Mouse (Mus musculus) neural tube, embryonic 10.5 days (tissue): ENCODE measurements around the gene Chpf2.
A peak's percentile ranks its signal among the peaks of the same experiment; 100 is the strongest.

Experiments
- DNase-seq: peaks from one replicate; pipeline ENCODE4 v3.0.0-alpha.2; 2017; ENCODE audit warnings: low spot score; ENCODE audit errors: extremely low spot score

Chpf2 gene

DNA sequence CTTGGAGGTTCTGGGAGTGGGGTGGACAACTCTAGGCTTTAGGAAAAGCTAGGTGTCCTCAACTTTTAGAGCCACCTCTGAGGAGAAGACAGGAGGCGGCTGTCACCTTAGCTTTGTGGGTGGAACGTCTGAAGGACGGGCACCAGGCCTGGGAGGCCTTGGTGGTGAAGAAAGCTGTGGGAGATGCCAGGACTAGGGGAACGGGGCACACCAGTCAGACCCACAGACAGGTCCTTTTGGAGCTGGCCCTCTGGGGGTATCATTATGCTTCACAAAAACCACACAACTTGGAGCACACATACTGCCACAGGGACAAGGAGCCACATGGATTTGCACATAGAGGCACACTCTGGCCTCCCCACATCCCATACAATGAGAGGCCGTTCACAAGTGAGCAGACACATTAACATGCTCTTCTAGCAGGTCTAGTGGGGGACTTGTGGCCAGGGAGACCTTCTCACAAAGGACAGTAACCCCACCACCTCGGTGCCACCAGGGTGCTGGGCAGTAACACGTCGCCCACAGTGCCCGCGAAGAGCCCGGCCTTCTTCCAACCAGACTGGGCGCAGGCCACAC lies 17.6 kb downstream of the Chpf2 start:
- peak; percentile 87 for DNase-seq

- DNase-seq: peak; percentile 92
Measured at GRCm38 (mm10) chr5:24604656-24605100, 18.1 kb downstream of the Chpf2 start.

- no peak for DNase-seq
Measured at GRCm38 (mm10) chr5:24605321-24605979, 18.9 kb downstream of the Chpf2 start.

GRCm38 (mm10) chr5:24605980-24606665 lies 19.6 kb downstream of the Chpf2 start:
- no peak for DNase-seq

GRCm38 (mm10) chr5:24609388-24609787 lies 22.8 kb downstream of the Chpf2 start:
- no peak for DNase-seq

DNA sequence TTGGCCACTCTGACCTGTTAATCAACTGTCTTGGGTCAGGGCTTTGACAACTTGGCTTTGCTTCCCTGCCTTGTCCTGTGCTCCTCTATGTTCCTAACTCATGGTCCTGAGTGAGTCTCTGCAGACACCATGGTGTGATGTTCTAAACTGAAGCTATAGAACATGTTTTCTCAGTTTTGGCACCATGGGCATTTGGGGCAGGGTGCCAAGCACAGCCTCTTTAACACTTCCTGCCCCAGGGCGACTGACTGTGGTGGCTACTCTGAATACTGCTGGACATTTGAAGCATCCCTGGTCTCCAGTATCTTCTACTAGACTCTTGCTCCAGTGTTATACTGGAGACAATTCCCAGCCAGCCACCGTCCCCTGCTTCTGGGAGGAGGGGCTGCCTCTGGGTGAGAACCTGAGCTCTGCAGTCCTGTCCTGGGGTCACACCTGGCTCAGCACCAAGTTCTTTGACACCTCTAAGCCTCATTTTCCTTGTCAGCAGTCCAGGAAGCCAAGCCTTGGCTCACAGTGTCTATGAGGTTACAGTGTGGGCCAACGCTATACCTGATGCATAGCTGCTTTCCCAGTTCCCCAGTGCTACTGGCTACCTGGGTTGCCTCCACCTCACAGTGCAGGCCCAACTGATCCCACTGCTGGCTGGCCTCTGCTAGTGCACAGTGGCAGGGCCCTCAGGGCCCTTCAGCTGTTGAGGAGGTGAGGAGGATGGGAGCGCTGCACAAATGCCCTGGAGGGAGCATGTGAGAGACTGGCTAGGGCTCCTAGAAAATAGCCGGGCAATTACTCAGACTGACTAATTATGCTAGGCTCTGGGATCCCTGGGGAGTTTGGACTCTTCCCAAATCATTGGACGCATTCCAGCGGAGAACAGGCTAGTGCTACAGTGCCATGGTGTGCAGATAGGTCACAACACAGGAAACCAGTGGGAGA lies 25.1 kb downstream of the Chpf2 start:
- DNase-seq: no peak

- DNase-seq: no peak
Measured at GRCm38 (mm10) chr5:24612302-24612649, 25.7 kb downstream of the Chpf2 start.

DNA sequence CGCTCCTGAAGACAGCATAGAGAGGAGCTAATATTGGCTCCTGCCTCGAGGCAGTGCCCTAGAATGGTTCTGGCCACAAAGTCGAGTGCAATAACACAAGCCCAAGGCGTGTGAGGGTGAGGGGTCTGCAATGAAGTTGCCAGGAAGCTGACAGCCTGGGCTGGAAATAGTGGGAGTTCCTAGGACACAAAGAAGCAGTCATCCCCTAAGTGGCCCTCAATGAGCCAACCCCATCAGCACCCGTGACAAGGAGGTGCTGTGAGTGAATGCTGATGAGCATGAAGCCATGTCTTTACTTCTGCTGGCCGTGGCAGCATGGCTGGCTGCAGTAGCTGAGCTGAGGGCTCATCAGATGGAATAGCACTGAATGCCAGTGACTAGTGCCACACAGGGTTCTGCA lies 28.6 kb downstream of the Chpf2 start:
- DNase-seq: no peak

GRCm38 (mm10) chr5:24618921-24619320 lies 32.4 kb downstream of the Chpf2 start:
- no peak for DNase-seq

- no peak for DNase-seq
Measured at GRCm38 (mm10) chr5:24620116-24620515, 33.6 kb downstream of the Chpf2 start.

DNA sequence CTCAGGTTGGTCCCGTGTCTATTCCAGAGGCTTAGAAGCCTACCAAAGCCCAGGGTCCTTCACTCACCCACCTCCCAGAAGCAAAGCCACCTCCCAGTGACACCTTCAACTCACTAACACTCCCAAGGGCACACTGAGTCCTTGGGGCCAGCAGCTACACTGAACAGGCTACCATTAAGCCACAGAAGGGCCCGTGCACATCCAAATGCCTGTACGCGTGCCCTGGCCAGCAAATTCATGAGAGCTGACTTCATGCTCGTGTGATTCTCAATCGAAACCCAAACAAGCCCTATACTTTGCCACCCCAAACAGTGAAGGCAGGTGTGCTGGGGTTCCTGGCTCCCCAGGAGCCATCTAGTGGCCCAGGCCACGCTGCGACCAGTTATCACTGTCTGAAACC lies 34.1 kb downstream of the Chpf2 start:
- DNase-seq: no peak

GRCm38 (mm10) chr5:24622386-24623040 lies 36.0 kb downstream of the Chpf2 start:
- no peak for DNase-seq

DNA sequence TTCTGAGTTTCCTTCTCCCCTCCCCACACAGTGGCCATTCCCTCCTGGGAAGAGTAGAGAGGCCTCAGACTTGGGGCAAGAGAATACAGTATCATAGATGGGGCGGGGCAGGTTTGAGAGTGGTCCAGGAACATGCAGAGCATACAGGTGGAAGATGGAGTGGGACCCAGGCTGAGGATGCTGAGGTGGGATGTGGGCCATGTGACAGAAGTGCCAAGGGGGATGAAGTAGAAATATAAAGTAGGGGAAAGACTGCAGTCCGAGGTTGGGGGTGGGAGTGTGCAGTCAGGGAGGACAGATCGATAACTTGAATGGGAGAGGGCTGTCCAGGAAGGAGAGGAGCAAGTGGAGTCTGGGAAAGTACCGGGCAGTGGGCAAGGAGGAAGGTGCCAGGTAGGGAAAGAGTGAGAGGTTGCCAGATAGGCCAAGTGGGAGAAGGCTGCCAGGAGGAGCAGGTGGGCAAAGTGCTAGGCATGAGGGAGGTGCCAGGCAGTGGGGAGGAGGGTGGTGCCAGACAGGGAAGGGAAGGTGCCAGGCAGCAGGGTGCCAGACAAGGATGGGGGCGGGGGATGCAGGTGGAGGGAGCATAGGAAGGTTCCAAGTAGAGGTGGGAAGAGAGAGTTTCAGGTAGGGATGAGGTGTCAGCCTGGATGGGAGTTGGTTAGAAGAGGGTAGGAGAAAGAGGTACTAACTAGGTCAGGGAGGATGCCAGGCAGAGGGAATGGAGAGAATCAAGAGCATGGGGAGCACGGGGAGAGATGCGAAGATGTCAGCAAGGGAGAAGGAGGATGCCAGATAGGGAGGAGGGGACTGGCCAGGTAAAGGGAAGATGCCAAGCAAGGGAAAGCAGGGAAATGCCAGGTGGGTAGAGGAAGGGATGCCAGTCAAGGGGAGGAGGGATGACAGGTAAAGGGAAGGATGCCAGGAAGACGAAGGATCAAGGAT lies 36.8 kb downstream of the Chpf2 start:
- DNase-seq: no peak

GRCm38 (mm10) chr5:24623986-24624821 lies 37.7 kb downstream of the Chpf2 start, which contains the start of gene Smarcd3:
Smarcd3 (minus strand) TSS chr5:24624411.
- peak; percentile 69 for DNase-seq

DNA sequence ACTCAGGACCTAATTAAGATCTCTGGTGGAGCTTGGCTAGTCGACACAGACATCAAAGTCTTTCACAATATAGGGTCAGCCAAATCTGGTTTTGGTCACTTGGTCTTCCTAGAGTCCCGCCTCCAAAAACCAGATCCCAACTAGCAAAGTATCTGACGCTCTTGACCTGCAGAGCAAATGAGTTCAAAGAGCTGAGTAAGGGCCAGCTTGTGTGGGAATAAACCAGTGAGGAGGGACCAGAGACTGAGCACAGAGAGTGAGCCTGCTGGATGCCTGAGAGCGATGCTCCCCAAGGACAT lies 38.2 kb downstream of the Chpf2 start:
- no peak for DNase-seq

- no peak for DNase-seq
Measured at GRCm38 (mm10) chr5:24629712-24630111, 43.2 kb downstream of the Chpf2 start.

DNA sequence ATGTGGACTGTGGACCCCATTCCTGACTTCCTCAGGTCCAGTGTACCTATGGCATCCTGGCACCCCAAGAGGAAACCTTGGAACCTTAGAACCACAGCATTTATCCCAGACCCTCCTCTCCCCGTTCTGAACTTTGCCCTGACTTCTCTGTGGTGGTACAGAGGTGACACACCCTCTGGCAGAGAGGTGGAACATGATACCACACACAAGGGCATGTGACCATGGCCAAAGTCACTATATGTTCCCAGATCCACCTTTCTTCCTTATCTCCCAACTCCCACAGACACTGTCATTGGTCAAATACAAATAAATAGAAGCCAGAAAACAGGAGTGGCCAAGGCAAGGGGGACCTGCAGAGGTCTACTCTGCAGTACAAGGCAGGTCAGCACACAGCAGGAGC lies 48.6 kb downstream of the Chpf2 start:
- DNase-seq: no peak

DNA sequence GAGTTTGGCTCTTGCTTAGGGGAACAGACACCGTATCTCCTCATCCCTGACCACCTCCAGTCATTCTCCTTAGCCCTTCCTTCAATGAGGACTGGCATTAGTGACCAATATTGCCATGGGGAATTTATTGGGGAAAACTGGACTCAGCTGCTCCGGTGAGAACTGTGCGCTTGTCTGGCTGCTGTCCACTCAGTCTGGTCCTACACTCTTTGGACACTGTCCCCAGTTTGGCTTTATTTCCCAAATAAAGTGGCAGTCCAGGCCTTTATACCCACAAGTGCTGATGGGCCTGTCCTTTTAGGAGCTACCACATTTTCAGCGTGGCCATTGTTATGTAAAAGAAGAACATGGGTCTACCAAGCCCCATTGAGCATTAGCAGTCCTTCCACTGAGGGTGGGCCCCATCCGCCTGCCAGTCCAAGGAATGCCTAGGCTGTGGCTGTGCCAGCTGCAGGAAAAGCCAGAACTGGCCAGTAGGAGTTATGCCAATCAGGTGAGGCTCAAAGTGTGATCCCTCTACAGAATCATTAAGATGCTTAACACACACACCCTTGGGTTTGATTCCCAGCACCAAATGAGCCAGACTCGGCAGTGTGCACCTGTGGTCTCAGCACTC lies 49.1 kb downstream of the Chpf2 start:
- DNase-seq: no peak

DNA sequence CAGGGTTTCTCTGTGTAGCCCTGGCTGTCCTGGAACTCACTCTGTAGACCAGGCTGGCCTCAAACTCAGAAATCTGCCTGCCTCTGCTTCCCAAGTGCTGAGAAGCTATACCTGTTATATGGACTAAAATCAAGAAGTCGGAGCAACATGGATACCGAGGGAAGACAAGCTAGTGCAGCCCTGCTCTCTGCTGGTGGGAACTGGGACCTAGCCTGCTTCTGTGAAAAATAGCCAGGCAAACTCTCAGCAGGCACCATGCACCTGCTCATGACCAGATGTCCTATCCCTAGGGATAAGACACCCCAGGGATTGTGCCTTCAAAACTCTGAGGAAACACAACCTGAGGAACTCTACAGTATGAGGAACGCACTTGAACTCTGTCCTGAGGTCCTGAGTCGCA lies 50.4 kb downstream of the Chpf2 start:
- DNase-seq: no peak
